Mouse (Mus musculus) megakaryocyte-erythroid progenitor cell, adult 5-6 weeks (primary cell): ENCODE measurements around the gene Slc1a7. TPM values are rescaled to one million over a fixed set of nuclear protein-coding genes. Genes with fewer than 3 reads are reported as not detected.

Experiments
- ATAC-seq: replicated peaks from 2 replicates; pipeline ENCODE4 v1.8.0; 2016; ENCODE audit warnings: mild to moderate bottlenecking, inconsistent platforms; ENCODE audit not compliant: severe bottlenecking, poor library complexity, low FRiP score, low TSS enrichment
- total RNA-seq, 2 experiments: library from RNA; stranded (forward) in 1 of 2; stranded (reverse) in 1 of 2; fragments of 200-1000, 215-1000 nt in 1 of 2; fragments of >200 nt in 1 of 2; fragmentation: Nextera tagmentation in 1 of 2; gene quantifications; 2 replicates each; pipeline ENCODE4 v1.2.3; 2014 to 2017

Gene Slc1a7
- total RNA-seq, 2 experiments from 2014 or later, result not detected

DNA sequence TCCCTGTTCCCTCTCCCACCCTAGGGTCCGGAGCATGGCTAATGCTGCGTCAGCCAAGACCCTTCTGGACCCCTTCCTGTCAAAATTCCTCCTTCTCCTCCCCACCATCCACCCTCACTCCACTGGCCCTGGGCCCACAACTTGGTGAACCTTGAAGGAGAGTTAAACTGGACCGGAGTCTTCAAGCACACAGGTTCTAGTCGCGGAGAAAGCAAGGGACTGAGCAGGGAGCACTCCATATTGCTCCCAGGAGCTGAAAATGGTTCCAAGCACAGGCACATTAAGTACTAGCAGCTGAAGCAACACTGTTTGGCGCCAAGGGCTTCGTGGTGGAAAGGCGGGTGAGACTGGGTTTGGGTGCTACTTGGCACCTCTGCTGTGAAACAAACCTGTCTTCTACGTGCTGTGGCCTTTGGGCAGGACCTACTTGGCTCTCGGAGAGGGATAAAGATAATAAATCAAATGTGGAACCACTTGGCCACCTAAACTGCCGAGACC lies 64.3 kb downstream of the Slc1a7 start:
- ATAC-seq, result no peak

DNA sequence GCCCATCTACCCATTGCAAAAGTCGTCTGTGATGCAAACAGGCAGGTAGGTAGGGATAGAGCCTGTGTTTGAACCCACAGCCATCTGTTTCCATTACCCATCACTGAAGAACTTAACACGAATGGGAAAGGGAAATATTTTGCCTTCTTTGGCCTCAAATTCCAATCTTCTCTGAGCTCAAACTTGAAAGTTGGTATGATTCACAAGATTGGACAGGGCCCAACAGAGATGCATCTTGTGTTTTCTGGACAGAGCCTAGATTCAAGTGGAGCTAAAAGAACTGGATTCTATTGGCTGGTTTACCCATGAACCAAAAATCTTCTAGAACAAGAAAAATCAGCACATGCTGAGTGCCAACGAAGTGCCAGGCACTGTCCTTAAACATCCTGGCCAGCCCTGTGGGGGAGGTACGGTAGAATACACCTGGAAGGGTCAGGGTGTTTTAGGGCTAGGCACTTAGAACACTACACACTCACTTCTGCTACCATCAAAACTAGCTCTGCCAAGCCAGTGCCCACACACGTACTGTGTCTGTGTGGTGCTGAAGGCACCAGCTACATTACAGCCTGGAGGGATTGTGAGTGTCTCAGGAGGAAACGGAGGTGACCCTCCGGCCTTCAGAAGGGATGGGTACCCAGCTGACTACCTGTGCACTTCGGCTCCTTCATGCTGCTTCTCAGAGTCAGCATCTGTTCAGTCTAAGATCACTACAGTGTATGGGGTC lies 65.1 kb downstream of the Slc1a7 start:
- ATAC-seq, result no peak

- no peak for ATAC-seq
Measured at GRCm38 (mm10) chr4:108037027-108037426, 68.9 kb downstream of the Slc1a7 start.

DNA sequence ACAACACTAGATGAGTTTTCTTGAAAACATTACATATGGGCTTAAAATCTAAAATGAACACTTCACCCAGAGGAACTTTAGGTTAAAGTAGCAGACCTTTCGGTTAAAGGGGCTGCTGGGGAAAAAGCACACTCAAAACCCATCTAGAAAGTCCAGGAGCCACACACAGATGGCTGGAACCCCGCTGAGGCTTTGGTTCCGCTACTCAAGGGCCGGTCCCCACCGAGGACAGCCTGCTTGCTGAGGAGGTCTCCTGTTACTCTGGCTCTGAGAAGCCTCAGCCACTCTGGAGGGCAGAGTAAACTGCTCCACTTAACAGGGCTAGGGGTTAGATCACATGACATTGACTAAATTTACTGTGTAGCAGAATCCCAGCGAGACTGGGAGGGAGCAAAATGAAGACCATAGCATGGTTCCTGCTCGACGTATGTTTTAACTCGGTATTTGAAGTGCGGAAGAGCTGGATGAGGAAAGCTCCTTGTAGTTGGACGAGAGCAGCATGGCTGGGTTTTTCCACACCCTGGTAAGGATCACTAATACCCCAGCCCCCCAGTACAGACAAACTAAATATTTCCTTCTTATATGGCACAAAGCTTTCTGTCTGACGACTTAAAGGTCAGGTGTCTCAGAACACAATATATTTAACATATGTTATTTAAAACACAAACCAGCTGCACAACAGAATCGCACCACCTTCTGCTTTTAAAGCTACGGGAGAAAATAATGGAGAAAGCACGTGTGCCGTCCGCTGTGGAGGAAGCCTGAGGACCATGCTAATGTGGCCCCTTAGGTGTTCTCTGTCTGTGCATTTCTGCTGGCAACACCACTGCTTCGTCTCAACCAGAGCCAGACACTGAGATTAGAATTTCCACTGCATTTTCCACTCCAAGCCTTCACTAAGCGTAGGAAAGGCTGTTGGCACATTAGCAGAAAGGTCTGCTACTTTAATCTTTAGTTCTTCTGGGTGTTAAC lies 77.3 kb downstream of the Slc1a7 start:
- no peak for ATAC-seq

DNA sequence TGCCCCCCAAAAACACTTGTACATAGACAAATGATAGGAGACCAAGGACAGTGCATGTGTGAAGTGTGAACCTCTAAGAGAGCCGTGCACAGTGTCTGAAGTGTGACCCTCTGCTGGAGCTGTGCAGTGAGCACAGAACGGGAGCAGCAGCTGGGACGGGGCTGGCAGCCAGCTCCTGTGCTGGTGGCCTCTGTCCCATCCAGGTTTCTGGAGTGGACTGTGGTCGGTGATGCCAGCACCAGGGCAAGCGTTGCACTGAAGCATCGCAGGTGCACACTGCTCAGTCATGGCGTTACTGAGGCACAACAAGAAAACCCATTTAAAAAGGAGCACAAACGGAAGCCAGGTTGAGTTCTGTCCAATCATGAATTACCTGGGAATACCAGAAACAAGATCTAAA lies 78.0 kb downstream of the Slc1a7 start:
- no peak for ATAC-seq

GRCm38 (mm10) chr4:108051687-108052274 lies 83.6 kb downstream of the Slc1a7 start:
- no peak for ATAC-seq

DNA sequence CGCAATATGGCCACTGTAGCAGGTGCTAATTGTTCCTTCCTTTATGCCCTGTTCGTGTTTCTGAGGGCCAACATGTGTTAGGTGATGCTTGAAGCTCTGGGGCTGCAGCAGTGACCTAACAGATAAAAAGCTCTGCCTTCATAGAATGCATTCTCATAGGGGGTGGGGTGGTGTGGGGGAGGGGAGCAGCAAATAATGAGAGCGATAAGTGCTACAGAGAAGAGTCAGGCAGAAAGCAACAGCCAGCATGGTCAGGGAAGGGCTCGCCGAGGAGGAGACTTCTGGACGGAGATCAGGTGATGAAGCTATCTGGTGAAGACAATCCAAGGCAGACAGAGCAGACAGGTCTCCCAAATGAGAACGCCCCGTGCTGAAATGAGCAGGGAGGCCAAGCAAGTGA lies 84.5 kb downstream of the Slc1a7 start:
- no peak for ATAC-seq

- ATAC-seq, result no peak
Measured at GRCm38 (mm10) chr4:108055873-108056272, 87.7 kb downstream of the Slc1a7 start.

GRCm38 (mm10) chr4:108057247-108057646 lies 89.1 kb downstream of the Slc1a7 start:
- ATAC-seq, result no peak

- no peak for ATAC-seq
Measured at GRCm38 (mm10) chr4:108058166-108058565, 90.0 kb downstream of the Slc1a7 start.

DNA sequence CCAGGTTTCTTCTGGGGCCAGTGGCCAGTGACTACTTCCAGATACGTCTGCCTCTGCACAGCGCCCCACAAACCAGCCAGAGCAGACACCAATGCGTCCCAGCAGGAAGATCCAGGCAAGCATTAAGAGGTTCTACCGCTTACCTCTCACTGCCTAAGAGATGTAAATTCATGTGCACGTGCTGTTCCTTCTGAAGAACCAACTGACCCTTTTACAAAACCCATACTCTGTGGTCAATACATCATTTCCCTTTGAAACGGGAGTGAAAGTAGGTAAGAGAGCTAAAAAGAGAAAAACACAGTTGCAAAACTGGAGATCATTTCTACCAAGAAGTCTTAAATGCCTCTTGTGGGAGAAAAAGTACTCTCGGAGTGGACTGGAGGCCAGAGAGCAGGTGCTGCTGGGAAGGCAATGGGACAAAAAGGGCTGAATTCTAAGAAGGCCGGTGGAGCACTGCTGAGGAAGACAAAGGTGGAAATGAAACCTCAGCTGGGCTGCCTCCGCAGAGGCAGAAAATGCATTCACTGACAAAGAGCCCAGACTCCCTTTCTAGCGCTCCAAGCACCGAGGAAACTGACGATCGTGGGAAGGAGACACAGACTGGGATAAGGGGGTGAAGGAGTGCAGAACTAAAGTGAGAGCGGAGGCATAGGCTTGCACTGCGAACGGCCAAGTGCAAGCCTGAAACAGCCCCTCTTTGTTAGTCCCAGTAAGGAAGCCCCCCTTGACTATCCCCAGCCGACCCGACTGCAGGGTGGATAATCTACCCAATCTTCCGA lies 91.7 kb downstream of the Slc1a7 start:
- ATAC-seq, result no peak

- no peak for ATAC-seq
Measured at GRCm38 (mm10) chr4:108060774-108061173, 92.6 kb downstream of the Slc1a7 start.

GRCm38 (mm10) chr4:108062524-108062923 lies 94.4 kb downstream of the Slc1a7 start:
- no peak for ATAC-seq

Other genes starting within 250 kb of the Slc1a7 start
- 7.4 and 10.9 TPM in 2 replicates for gene Lrp8, start 166.1 kb upstream of the Slc1a7 start, total RNA-seq (2014; fragmentation: Nextera tagmentation)
- 4.9 and 5.6 TPM in 2 replicates for gene Lrp8, start 166.1 kb upstream of the Slc1a7 start, total RNA-seq (2017)
- 256 and 308 TPM in 2 replicates for gene Magoh, start 88.6 kb upstream of the Slc1a7 start, total RNA-seq (2014; fragmentation: Nextera tagmentation)
- 300 and 428 TPM in 2 replicates for gene Magoh, start 88.6 kb upstream of the Slc1a7 start, total RNA-seq (2017)
- 51.1 and 53.5 TPM in 2 replicates for gene 0610037L13Rik, start 78.5 kb upstream of the Slc1a7 start, total RNA-seq (2014; fragmentation: Nextera tagmentation)
- gene 0610037L13Rik, start 78.5 kb upstream of the Slc1a7 start, total RNA-seq (2017), result 49.8 and 60.8 TPM in 2 replicates
- gene Cpt2, start 44.7 kb upstream of the Slc1a7 start, total RNA-seq (2014; fragmentation: Nextera tagmentation), result 48.6 and 51.8 TPM in 2 replicates
- 25.6 and 44.4 TPM in 2 replicates for gene Cpt2, start 44.7 kb upstream of the Slc1a7 start, total RNA-seq (2017)
- gene Podn, start 128.1 kb downstream of the Slc1a7 start, total RNA-seq (2014; fragmentation: Nextera tagmentation), result 1.4 TPM in 1 of 2 replicates, not detected in the other
- gene Podn, start 128.1 kb downstream of the Slc1a7 start, total RNA-seq (2017), result 1.2 TPM in 1 of 2 replicates, not detected in the other
- gene Scp2, start 176.7 kb downstream of the Slc1a7 start, total RNA-seq (2014; fragmentation: Nextera tagmentation), result 111 and 129 TPM in 2 replicates
- gene Scp2, start 176.7 kb downstream of the Slc1a7 start, total RNA-seq (2017), result 197 and 203 TPM in 2 replicates
- 0.39 TPM in 1 of 2 replicates, not detected in the other for gene Echdc2, start 197.1 kb downstream of the Slc1a7 start, total RNA-seq (2014; fragmentation: Nextera tagmentation)
- gene Echdc2, start 197.1 kb downstream of the Slc1a7 start, total RNA-seq (2017), result not detected in 2 replicates
- not detected in 2 replicates for gene Zyg11a, start 249.7 kb downstream of the Slc1a7 start, total RNA-seq (2014; fragmentation: Nextera tagmentation)
- not detected in 2 replicates for gene Zyg11a, start 249.7 kb downstream of the Slc1a7 start, total RNA-seq (2017)